Mouse (Mus musculus) liver, embryonic 12.5 days (tissue): Measurements from ENCODE around the gene Spint3. TPM values are rescaled to one million over a fixed set of nuclear protein-coding genes. Genes with fewer than 3 reads are reported as not detected.
A peak's percentile ranks its signal among the peaks of the same experiment; 100 is the strongest.

Experiments
- ATAC-seq: fragments of 200-750 bp; cut with Nextera tagmentation; 2 replicates; pipeline ENCODE4 v1.8.0; 2017; ENCODE audit warnings: moderate number of reproducible peaks, mild to moderate bottlenecking, moderate library complexity
- H3K27ac ChIP-seq: fragments of 300-500 bp; sonication (generic); 2 replicates; pipeline ENCODE4 v1.5.1; 2016; ENCODE audit warnings: mild to moderate bottlenecking
- H3K27me3 ChIP-seq: fragments of 300-500 bp; sonication (generic); replicated peaks from 2 replicates; pipeline ENCODE4 v1.6.1; 2016; ENCODE audit warnings: mild to moderate bottlenecking, moderate library complexity
- H3K36me3 ChIP-seq: fragments of 300-500 bp; sonication (generic); 2 replicates; pipeline ENCODE4 v1.6.1; 2016; ENCODE audit warnings: mild to moderate bottlenecking, moderate library complexity
- H3K4me1 ChIP-seq: fragments of 300-500 bp; sonication (generic); 2 replicates; pipeline ENCODE4 v1.6.1; 2016
- H3K4me2 ChIP-seq: fragments of 300-500 bp; sonication (generic); 2 replicates; pipeline ENCODE4 v1.6.1; 2016; ENCODE audit warnings: mild to moderate bottlenecking, moderate library complexity
- H3K4me3 ChIP-seq: fragments of 300-500 bp; sonication (generic); 2 replicates; pipeline ENCODE4 v1.5.1; 2016; ENCODE audit warnings: mild to moderate bottlenecking, moderate library complexity
- H3K9ac ChIP-seq: fragments of 300-500 bp; sonication (generic); 2 replicates; pipeline ENCODE4 v1.6.1; 2016; ENCODE audit warnings: mild to moderate bottlenecking, moderate library complexity
- H3K9me3 ChIP-seq: fragments of 300-500 bp; sonication (generic); replicated peaks from 2 replicates; pipeline ENCODE4 v1.6.1; 2016; ENCODE audit warnings: mild to moderate bottlenecking, moderate library complexity
- WGBS: fragments of 180-500 bp; shearing (Covaris S2); methylation state at CpG from one replicate; pipeline ENCODE4 v1.1.7; 2016; ENCODE audit not compliant: insufficient replicate concordance; 5-methylcytosine and 5-hydroxymethylcytosine counted together
- polyA plus RNA-seq: library from polyadenylated mRNA; unstranded; fragments of >200 nt; fragmentation: Nextera tagmentation; extraction: Ambion mirVana; gene quantifications from 2 replicates; pipeline ENCODE4 v1.2.1, GENCODE M21; 2016

The Spint3 gene
- polyA plus RNA-seq, 1 experiment from 2014 or later = not detected

- Histone ChIP-seq H3K36me3 (no peaks in the 10 kb centered on the region), H3K4me2 (no peak overlapping the region), H3K27me3 (peaks cover 28% of the 10 kb centered on the region), H3K4me3 (no peak overlapping the region), H3K9ac (no peak overlapping the region), H3K27ac (no peak overlapping the region), H3K9me3 (no peaks in the 10 kb centered on the region), H3K4me1 (no peaks in the 10 kb centered on the region)
- WGBS = 30% methylated on average over 4 of the region's 4 CpGs
- ATAC-seq = no peak
Measured at GRCm38 (mm10) chr2:164549338-164549737, 23.9 kb downstream of the Spint3 start.

GRCm38 (mm10) chr2:164544454-164545097 is 28.7 kb downstream of the Spint3 start:
- H3K4me1 ChIP-seq = no peaks in the 10 kb centered on the region
- H3K27ac ChIP-seq = no peak overlapping the region
- WGBS = 20% methylated on average over 5 of the region's 5 CpGs
- H3K27me3 ChIP-seq = peaks cover 13% of the 10 kb centered on the region; the same call in 1 of the 2 replicates
- no peak overlapping the region for H3K4me3 ChIP-seq
- no peak overlapping the region for H3K4me2 ChIP-seq
- H3K9me3 ChIP-seq = no peaks in the 10 kb centered on the region
- no peak overlapping the region for H3K9ac ChIP-seq
- H3K36me3 ChIP-seq = no peaks in the 10 kb centered on the region
- ATAC-seq = no peak

- Histone ChIP-seq H3K4me2 (no peak overlapping the region), H3K4me1 (no peaks in the 10 kb centered on the region), H3K9me3 (no peaks in the 10 kb centered on the region), H3K4me3 (no peak overlapping the region), H3K36me3 (no peaks in the 10 kb centered on the region), H3K27ac (no peak overlapping the region), H3K9ac (no peak overlapping the region), H3K27me3 (peaks cover 10% of the 10 kb centered on the region; the same call in 1 of the 2 replicates)
- ATAC-seq = no peak
- 58% methylated on average over 2 of the region's 2 CpGs for WGBS
Measured at GRCm38 (mm10) chr2:164543745-164544144, 29.5 kb downstream of the Spint3 start.

GRCm38 (mm10) chr2:164542598-164542997 is 30.7 kb downstream of the Spint3 start:
- Histone ChIP-seq H3K27ac (no peak overlapping the region), H3K36me3 (no peaks in the 10 kb centered on the region), H3K27me3 (peaks cover 10% of the 10 kb centered on the region; the same call in 1 of the 2 replicates), H3K4me2 (no peak overlapping the region), H3K9ac (no peak overlapping the region), H3K9me3 (no peaks in the 10 kb centered on the region), H3K4me3 (no peak overlapping the region), H3K4me1 (no peaks in the 10 kb centered on the region)
- 73% methylated on average over 7 of the region's 7 CpGs for WGBS
- ATAC-seq = no peak

- no peak overlapping the region for H3K4me2 ChIP-seq
- no peak overlapping the region for H3K9ac ChIP-seq
- no peaks in the 10 kb centered on the region for H3K9me3 ChIP-seq
- no peak overlapping the region for H3K27ac ChIP-seq
- H3K36me3 ChIP-seq = no peaks in the 10 kb centered on the region
- H3K4me3 ChIP-seq = no peak overlapping the region
- no peak for ATAC-seq
- no peaks in the 10 kb centered on the region for H3K4me1 ChIP-seq
- H3K27me3 ChIP-seq = peaks cover 10% of the 10 kb centered on the region; the same call in 1 of the 2 replicates
- WGBS = 59% methylated on average over 5 of the region's 5 CpGs
Measured at GRCm38 (mm10) chr2:164542132-164542531, 31.1 kb downstream of the Spint3 start.

GRCm38 (mm10) chr2:164540652-164541427 is 32.4 kb downstream of the Spint3 start:
- peaks cover 10% of the 10 kb centered on the region; the same call in 1 of the 2 replicates for H3K27me3 ChIP-seq
- H3K9me3 ChIP-seq = no peaks in the 10 kb centered on the region
- H3K9ac ChIP-seq = no peak overlapping the region
- H3K4me1 ChIP-seq = no peaks in the 10 kb centered on the region
- H3K27ac ChIP-seq = no peak overlapping the region
- H3K4me3 ChIP-seq = no peak overlapping the region
- H3K36me3 ChIP-seq = no peaks in the 10 kb centered on the region
- no peak overlapping the region for H3K4me2 ChIP-seq
- WGBS = 27% methylated on average over 8 of the region's 8 CpGs
- no peak for ATAC-seq

GRCm38 (mm10) chr2:164537003-164537402 is 36.3 kb downstream of the Spint3 start:
- no peak overlapping the region for H3K9ac ChIP-seq
- H3K27me3 ChIP-seq = peaks cover 5% of the 10 kb centered on the region; the same call in 1 of the 2 replicates
- H3K4me1 ChIP-seq = no peaks in the 10 kb centered on the region
- no peaks in the 10 kb centered on the region for H3K36me3 ChIP-seq
- no peak overlapping the region for H3K27ac ChIP-seq
- no peak overlapping the region for H3K4me2 ChIP-seq
- no peak overlapping the region for H3K4me3 ChIP-seq
- WGBS = 62% methylated on average over 4 of the region's 4 CpGs
- no peaks in the 10 kb centered on the region for H3K9me3 ChIP-seq
- ATAC-seq = no peak

GRCm38 (mm10) chr2:164534315-164534714 is 38.9 kb downstream of the Spint3 start:
- Histone ChIP-seq H3K36me3 (no peaks in the 10 kb centered on the region), H3K9me3 (no peaks in the 10 kb centered on the region), H3K4me1 (no peaks in the 10 kb centered on the region), H3K27me3 (no peaks in the 10 kb centered on the region; the same call in 1 of the 2 replicates), H3K9ac (no peak overlapping the region), H3K27ac (no peak overlapping the region), H3K4me3 (no peak overlapping the region), H3K4me2 (no peak overlapping the region)
- 53% methylated on average over 10 of the region's 10 CpGs for WGBS
- no peak for ATAC-seq

GRCm38 (mm10) chr2:164531169-164531568 is 42.1 kb downstream of the Spint3 start:
- ATAC-seq = no peak
- H3K36me3 ChIP-seq = no peaks in the 10 kb centered on the region
- H3K4me2 ChIP-seq = no peak overlapping the region
- no peak overlapping the region for H3K4me3 ChIP-seq
- no peak overlapping the region for H3K9ac ChIP-seq
- H3K4me1 ChIP-seq = no peaks in the 10 kb centered on the region
- WGBS = 1% methylated on average over 3 of the region's 3 CpGs
- peaks cover 4% of the 10 kb centered on the region; the same call in 1 of the 2 replicates for H3K9me3 ChIP-seq
- H3K27ac ChIP-seq = no peak overlapping the region
- no peaks in the 10 kb centered on the region for H3K27me3 ChIP-seq

- Histone ChIP-seq H3K4me1 (no peaks in the 10 kb centered on the region), H3K27ac (no peak overlapping the region), H3K4me3 (no peak overlapping the region), H3K36me3 (no peaks in the 10 kb centered on the region), H3K9me3 (peaks cover 4% of the 10 kb centered on the region; the same call in 1 of the 2 replicates), H3K9ac (no peak overlapping the region), H3K27me3 (0 out of 2 replicates have a peak, but pooled peaks cover 2% of the 10 kb centered on the region), H3K4me2 (no peak overlapping the region)
- WGBS = 53% methylated on average over 5 of the region's 5 CpGs
- ATAC-seq = no peak
Measured at GRCm38 (mm10) chr2:164528557-164528956, 44.7 kb downstream of the Spint3 start.

- Histone ChIP-seq H3K4me3 (no peak overlapping the region), H3K36me3 (no peaks in the 10 kb centered on the region), H3K27me3 (peaks cover 31% of the 10 kb centered on the region), H3K9me3 (peaks cover 4% of the 10 kb centered on the region; the same call in 1 of the 2 replicates), H3K4me2 (no peak overlapping the region), H3K4me1 (peaks cover 8% of the 10 kb centered on the region; the same call in 1 of the 2 replicates), H3K9ac (no peak overlapping the region), H3K27ac (no peak overlapping the region)
- ATAC-seq = no peak
- WGBS = 57% methylated on average over 10 of the region's 10 CpGs
Measured at GRCm38 (mm10) chr2:164523301-164523773, 49.9 kb downstream of the Spint3 start.

GRCm38 (mm10) chr2:164522280-164522679 is 51.0 kb downstream of the Spint3 start:
- Histone ChIP-seq H3K9me3 (peaks cover 4% of the 10 kb centered on the region; the same call in 1 of the 2 replicates), H3K4me3 (no peak overlapping the region), H3K4me1 (peaks cover 8% of the 10 kb centered on the region; the same call in 1 of the 2 replicates), H3K27me3 (peaks cover 31% of the 10 kb centered on the region), H3K4me2 (0 out of 2 replicates have a peak overlapping the region, but pooled peaks have one; percentile 11), H3K9ac (no peak overlapping the region), H3K36me3 (no peaks in the 10 kb centered on the region), H3K27ac (no peak overlapping the region)
- no peak for ATAC-seq
- WGBS = 16% methylated on average over 8 of the region's 8 CpGs
